Mouse (Mus musculus): ENCODE data around the gene Ube2u. TPM values are rescaled to one million over a fixed set of nuclear protein-coding genes. Genes with fewer than 3 reads are reported as not detected.
A peak's percentile ranks its signal among the peaks of the same experiment; 100 is the strongest.

Ube2u gene
- 0.19 and 0.32 TPM in 2 replicates for polyA plus RNA-seq (2015; fragmentation: Nextera tagmentation; extraction: Ambion mirVana)

DNA sequence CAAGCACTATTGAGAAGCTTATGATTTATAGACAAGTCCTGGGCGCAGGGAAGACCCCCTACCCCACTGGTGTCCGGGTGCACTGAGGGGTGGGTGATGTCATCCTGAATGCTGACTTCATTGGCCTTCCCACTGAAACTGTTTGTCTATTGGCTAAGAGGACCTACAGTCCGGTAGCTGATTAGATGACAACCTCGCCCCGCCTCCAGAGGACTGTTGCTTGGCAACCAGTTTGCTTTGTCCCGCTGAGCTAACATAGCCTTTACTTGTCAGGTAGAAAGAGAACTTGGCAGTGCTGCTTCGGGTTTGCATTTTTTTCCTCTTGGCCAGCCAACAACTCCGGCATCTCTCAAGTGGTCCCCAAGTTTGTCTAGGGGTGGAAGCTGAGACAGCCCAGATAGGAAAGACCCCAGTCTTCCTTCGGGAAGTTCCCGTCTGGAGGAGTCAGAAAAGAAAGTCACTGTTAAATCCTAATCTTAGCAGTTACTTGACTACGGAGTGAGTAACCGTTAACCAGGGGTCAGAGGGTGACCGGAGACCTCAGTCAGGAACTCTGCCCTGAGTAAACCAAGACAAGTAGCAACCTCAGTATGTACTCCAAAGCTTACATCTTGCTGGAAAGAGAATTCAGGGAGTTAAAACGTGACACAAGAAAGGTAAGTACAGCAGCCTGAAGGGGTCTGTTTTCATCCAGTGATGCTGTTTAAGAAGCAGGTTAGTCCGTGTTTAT is at the start of gene Ube2u:
Gene Ube2u (plus strand): TSS at position 258 of the 730 bp plus-strand sequence.
- Histone ChIP-seq H3K4me3 (ENCODE audit: low read length) (peak within 1 kb of the TSS; percentile 6), H3K9ac (ENCODE audit: low read depth, low read length) (no peak within 1 kb of the TSS), H3K36me3 (ENCODE audit: control insufficient read depth, insufficient read depth, low read length) (no peaks in the 10 kb centered on the region), H3K4me1 (ENCODE audit: control insufficient read depth, insufficient read depth, low read depth, low read length) (no peaks in the 10 kb centered on the region), H3K4me2 (ENCODE audit: low read length) (peak within 1 kb of the TSS; percentile 49), H3K27ac (ENCODE audit: low read depth, low read length) (no peak within 1 kb of the TSS), H3K9me3 (ENCODE audit: control insufficient read depth, low read length) (no peaks in the 10 kb centered on the region), H3K27me3 (replicated peaks; ENCODE audit: control insufficient read depth, insufficient read depth, low read length) (no peaks in the 10 kb centered on the region)
- peak; percentile 96 for ATAC-seq
- WGBS: 23% methylated on average over 15 of the region's 15 CpGs

DNA sequence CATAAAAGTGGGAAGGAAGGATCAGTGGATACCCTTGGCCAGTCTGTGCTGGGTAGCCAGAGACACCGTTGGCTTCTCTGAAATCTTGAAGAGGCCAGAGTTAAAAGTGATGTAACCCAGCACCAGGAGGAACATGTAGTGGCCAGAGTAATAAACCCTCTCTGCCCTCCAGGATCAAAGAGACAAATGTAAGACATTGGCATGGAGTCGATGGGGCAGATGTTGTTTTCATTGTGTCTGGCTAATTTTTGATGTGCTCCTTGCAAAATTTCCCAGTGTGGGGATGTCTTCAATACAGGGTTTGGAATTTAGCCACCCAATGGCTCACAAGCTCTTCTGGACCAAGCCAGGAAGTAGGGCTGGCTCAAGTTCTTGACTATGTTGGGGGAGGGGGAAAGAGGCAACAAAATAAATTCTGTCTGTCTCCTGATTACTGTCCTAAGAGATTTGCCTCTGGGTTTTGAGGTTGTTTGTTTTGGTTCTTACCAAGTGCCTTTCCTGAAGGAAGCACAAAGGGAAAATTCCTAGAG is 49.2 kb upstream of the Ube2u start:
- Histone ChIP-seq H3K27me3 (replicated peaks; ENCODE audit: control insufficient read depth, insufficient read depth, low read length) (no peaks in the 10 kb centered on the region), H3K4me3 (ENCODE audit: low read length) (no peak overlapping the region), H3K27ac (ENCODE audit: low read depth, low read length) (no peak overlapping the region), H3K4me2 (ENCODE audit: low read length) (no peak overlapping the region), H3K9me3 (ENCODE audit: control insufficient read depth, low read length) (no peaks in the 10 kb centered on the region), H3K4me1 (ENCODE audit: control insufficient read depth, insufficient read depth, low read depth, low read length) (no peaks in the 10 kb centered on the region; the same call in 1 of the 2 replicates), H3K36me3 (ENCODE audit: control insufficient read depth, insufficient read depth, low read length) (no peaks in the 10 kb centered on the region), H3K9ac (ENCODE audit: low read depth, low read length) (no peak overlapping the region)
- ATAC-seq: no peak
- 90% methylated on average over 2 of the region's 2 CpGs for WGBS

- no peaks in the 10 kb centered on the region for H3K4me1 ChIP-seq (ENCODE audit: control insufficient read depth, insufficient read depth, low read depth, low read length)
- no peak overlapping the region for H3K27ac ChIP-seq (ENCODE audit: low read depth, low read length)
- no peak for ATAC-seq
- no peak overlapping the region for H3K4me2 ChIP-seq (ENCODE audit: low read length)
- no peaks in the 10 kb centered on the region; the same call in 1 of the 2 replicates for H3K36me3 ChIP-seq (ENCODE audit: control insufficient read depth, insufficient read depth, low read length)
- no peak overlapping the region for H3K4me3 ChIP-seq (ENCODE audit: low read length)
- H3K9ac ChIP-seq (ENCODE audit: low read depth, low read length): no peak overlapping the region
- no peaks in the 10 kb centered on the region for H3K27me3 ChIP-seq (replicated peaks; ENCODE audit: control insufficient read depth, insufficient read depth, low read length)
- H3K9me3 ChIP-seq (ENCODE audit: control insufficient read depth, low read length): no peaks in the 10 kb centered on the region
- WGBS: 74% methylated on average over 8 of the region's 8 CpGs
These were observed 43.1 kb upstream of the Ube2u start for GRCm38 (mm10) chr4:100435281-100436168.

DNA sequence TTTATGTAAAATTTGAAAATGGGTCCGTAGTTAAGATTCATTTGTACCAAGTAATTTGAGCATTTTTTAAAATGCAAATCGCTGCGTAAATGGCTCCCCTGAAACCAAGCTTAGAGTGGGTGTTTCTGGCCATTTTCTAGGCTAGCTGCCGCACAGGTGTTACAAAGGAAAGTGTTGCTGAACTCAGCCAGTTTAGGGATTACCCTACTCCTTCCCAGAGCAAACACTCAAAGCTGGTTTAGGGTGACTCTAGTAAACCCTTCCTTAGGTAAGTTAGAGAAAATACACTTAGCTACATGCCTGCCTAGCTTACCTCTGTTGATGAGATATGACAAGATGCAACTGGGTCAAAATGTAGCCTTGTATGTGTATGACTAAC is 42.5 kb upstream of the Ube2u start:
- H3K9me3 ChIP-seq (ENCODE audit: control insufficient read depth, low read length): no peaks in the 10 kb centered on the region
- 83% methylated on average over 4 of the region's 4 CpGs for WGBS
- H3K4me2 ChIP-seq (ENCODE audit: low read length): no peak overlapping the region
- H3K36me3 ChIP-seq (ENCODE audit: control insufficient read depth, insufficient read depth, low read length): peaks cover 3% of the 10 kb centered on the region; the same call in 1 of the 2 replicates
- ATAC-seq: no peak
- H3K4me1 ChIP-seq (ENCODE audit: control insufficient read depth, insufficient read depth, low read depth, low read length): no peaks in the 10 kb centered on the region
- no peak overlapping the region for H3K27ac ChIP-seq (ENCODE audit: low read depth, low read length)
- H3K4me3 ChIP-seq (ENCODE audit: low read length): no peak overlapping the region
- no peak overlapping the region for H3K9ac ChIP-seq (ENCODE audit: low read depth, low read length)
- no peaks in the 10 kb centered on the region for H3K27me3 ChIP-seq (replicated peaks; ENCODE audit: control insufficient read depth, insufficient read depth, low read length)

DNA sequence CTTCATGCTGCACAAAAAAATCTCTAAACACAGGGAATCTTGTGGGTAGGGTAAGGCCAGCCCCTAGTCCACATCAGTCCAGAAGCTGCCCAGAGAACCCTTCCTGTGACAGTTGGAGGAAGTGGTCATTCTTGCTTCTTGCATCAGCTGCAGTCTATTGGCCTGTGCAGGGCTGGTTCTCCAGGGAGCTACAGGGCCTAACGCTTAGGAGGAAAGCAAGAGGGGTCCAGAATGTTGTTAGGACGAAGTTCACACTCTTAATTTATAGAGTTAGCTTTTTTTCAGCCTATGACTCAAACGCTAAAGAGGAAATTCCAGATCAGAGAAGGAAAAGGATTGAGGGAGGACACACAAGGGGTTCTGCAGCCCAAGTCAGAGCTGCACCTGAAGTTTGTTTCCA is 31.8 kb upstream of the Ube2u start:
- no peaks in the 10 kb centered on the region for H3K27me3 ChIP-seq (replicated peaks; ENCODE audit: control insufficient read depth, insufficient read depth, low read length)
- no peak for ATAC-seq
- no peak overlapping the region for H3K4me2 ChIP-seq (ENCODE audit: low read length)
- no peak overlapping the region for H3K4me3 ChIP-seq (ENCODE audit: low read length)
- H3K36me3 ChIP-seq (ENCODE audit: control insufficient read depth, insufficient read depth, low read length): no peaks in the 10 kb centered on the region
- H3K4me1 ChIP-seq (ENCODE audit: control insufficient read depth, insufficient read depth, low read depth, low read length): no peaks in the 10 kb centered on the region
- H3K9ac ChIP-seq (ENCODE audit: low read depth, low read length): no peak overlapping the region
- no peaks in the 10 kb centered on the region for H3K9me3 ChIP-seq (ENCODE audit: control insufficient read depth, low read length)
- no peak overlapping the region for H3K27ac ChIP-seq (ENCODE audit: low read depth, low read length)
- WGBS: 75% methylated on average over 3 of the region's 3 CpGs

- Histone ChIP-seq H3K4me2 (ENCODE audit: low read length) (no peak overlapping the region), H3K27me3 (replicated peaks; ENCODE audit: control insufficient read depth, insufficient read depth, low read length) (no peaks in the 10 kb centered on the region), H3K4me1 (ENCODE audit: control insufficient read depth, insufficient read depth, low read depth, low read length) (no peaks in the 10 kb centered on the region), H3K9me3 (ENCODE audit: control insufficient read depth, low read length) (no peaks in the 10 kb centered on the region), H3K4me3 (ENCODE audit: low read length) (no peak overlapping the region), H3K27ac (ENCODE audit: low read depth, low read length) (no peak overlapping the region), H3K36me3 (ENCODE audit: control insufficient read depth, insufficient read depth, low read length) (no peaks in the 10 kb centered on the region), H3K9ac (ENCODE audit: low read depth, low read length) (no peak overlapping the region)
- ATAC-seq: no peak
- 45% methylated on average over 9 of the region's 9 CpGs for WGBS
These were observed 16.0 kb upstream of the Ube2u start for GRCm38 (mm10) chr4:100462493-100463120.

GRCm38 (mm10) chr4:100488447-100488846 is 9.8 kb downstream of the Ube2u start:
- no peaks in the 10 kb centered on the region for H3K9me3 ChIP-seq (ENCODE audit: control insufficient read depth, low read length)
- WGBS: 95% methylated on average over 3 of the region's 3 CpGs
- H3K4me2 ChIP-seq (ENCODE audit: low read length): no peak overlapping the region
- H3K9ac ChIP-seq (ENCODE audit: low read depth, low read length): no peak overlapping the region
- no peaks in the 10 kb centered on the region for H3K36me3 ChIP-seq (ENCODE audit: control insufficient read depth, insufficient read depth, low read length)
- ATAC-seq: no peak
- H3K4me3 ChIP-seq (ENCODE audit: low read length): no peak overlapping the region
- no peak overlapping the region for H3K27ac ChIP-seq (ENCODE audit: low read depth, low read length)
- no peaks in the 10 kb centered on the region for H3K27me3 ChIP-seq (replicated peaks; ENCODE audit: control insufficient read depth, insufficient read depth, low read length)
- no peaks in the 10 kb centered on the region for H3K4me1 ChIP-seq (ENCODE audit: control insufficient read depth, insufficient read depth, low read depth, low read length)

DNA sequence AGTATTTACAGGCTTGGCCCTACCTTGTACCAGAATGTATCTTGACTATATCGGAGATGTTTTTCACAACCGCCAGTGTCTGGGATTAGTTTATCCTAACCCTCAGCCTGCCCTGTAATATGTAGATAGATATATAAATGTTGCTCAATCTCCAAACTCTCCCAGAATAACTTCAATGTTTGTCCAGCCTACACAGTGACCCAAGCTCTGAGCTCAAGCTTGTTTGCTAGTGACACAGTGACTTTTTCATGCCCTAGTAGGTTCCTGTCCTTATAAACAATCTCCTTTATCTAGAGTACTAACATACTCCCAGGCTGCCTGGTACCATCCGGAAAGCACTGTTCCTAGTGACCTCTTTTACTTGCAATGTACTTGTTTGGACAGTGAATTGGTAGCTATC is 16.5 kb downstream of the Ube2u start:
- ATAC-seq: no peak
- Histone ChIP-seq H3K36me3 (ENCODE audit: control insufficient read depth, insufficient read depth, low read length) (no peaks in the 10 kb centered on the region), H3K9me3 (ENCODE audit: control insufficient read depth, low read length) (no peaks in the 10 kb centered on the region), H3K4me1 (ENCODE audit: control insufficient read depth, insufficient read depth, low read depth, low read length) (no peaks in the 10 kb centered on the region), H3K27me3 (replicated peaks; ENCODE audit: control insufficient read depth, insufficient read depth, low read length) (no peaks in the 10 kb centered on the region), H3K4me2 (ENCODE audit: low read length) (no peak overlapping the region), H3K27ac (ENCODE audit: low read depth, low read length) (no peak overlapping the region), H3K9ac (ENCODE audit: low read depth, low read length) (no peak overlapping the region), H3K4me3 (ENCODE audit: low read length) (no peak overlapping the region)
- 98% methylated on average over 3 of the region's 3 CpGs for WGBS

DNA sequence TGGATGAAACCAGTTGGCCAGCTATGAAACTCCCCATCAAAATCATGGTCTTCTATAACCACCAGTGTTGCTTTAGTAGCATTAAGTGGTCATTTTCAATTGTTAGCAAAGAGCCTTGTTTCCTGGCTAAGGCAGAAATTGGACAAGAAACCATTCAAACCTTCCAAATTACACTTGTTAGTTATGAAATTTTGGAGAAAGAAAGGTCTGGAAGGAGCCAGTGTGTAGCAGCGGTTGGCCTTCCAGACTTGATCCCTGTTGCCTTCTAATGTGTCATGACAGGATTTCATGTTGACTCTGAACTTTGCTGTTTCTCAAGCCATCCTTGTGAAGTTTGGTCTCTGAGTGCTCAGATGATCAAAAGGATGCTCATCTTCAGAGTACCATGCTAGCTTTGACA is 17.9 kb downstream of the Ube2u start:
- no peak overlapping the region for H3K4me2 ChIP-seq (ENCODE audit: low read length)
- no peak for ATAC-seq
- no peaks in the 10 kb centered on the region for H3K36me3 ChIP-seq (ENCODE audit: control insufficient read depth, insufficient read depth, low read length)
- no peaks in the 10 kb centered on the region for H3K4me1 ChIP-seq (ENCODE audit: control insufficient read depth, insufficient read depth, low read depth, low read length)
- no peak overlapping the region for H3K4me3 ChIP-seq (ENCODE audit: low read length)
- 83% methylated on average over 1 of the region's 1 CpGs for WGBS
- no peaks in the 10 kb centered on the region for H3K9me3 ChIP-seq (ENCODE audit: control insufficient read depth, low read length)
- H3K27me3 ChIP-seq (replicated peaks; ENCODE audit: control insufficient read depth, insufficient read depth, low read length): no peaks in the 10 kb centered on the region
- H3K9ac ChIP-seq (ENCODE audit: low read depth, low read length): no peak overlapping the region
- no peak overlapping the region for H3K27ac ChIP-seq (ENCODE audit: low read depth, low read length)
